Mouse (Mus musculus): ENCODE results near the gene Hap1.

GRCm38 (mm10) chr11:100313424-100313823 is 42.5 kb downstream of the Hap1 start:
- TF ChIP-seq CTCF (IDR thresholded peaks at IDR 0.05; ENCODE audit: extremely low read depth, insufficient read depth, low read length) (no peak), POLR2A (IDR thresholded peaks at IDR 0.05; ENCODE audit: extremely low read depth, insufficient read depth, low read length) (no peak)

Data from cortical plate, adult 2 months (tissue).